Comparison of ENCODE assay signal across 15 mouse cellular contexts in genomic region chr8:46995931-46996664, GRCm38 (mm10). TPM values are rescaled to one million over a fixed set of nuclear protein-coding genes. Genes with fewer than 3 reads are reported as not detected.
"Had no signal": no experiment of that assay in that cellular context is flagged by ENCODE, and none has a peak within 500 bp of the region (broad histone marks: within the 10 kb centered on the region; RNA-seq: fewer than 3 reads in every experiment).

No protein-coding gene starts in this region.

- H3K27me3 ChIP-seq: liver, embryonic 13.5 days; neural tube, embryonic 12.5 days had no signal

- H3K9ac ChIP-seq: liver, embryonic 13.5 days; liver, postnatal 0 days; neural tube, embryonic 12.5 days had no signal

- H3K4me1 ChIP-seq: liver, embryonic 13.5 days; midbrain, embryonic 10.5 days; neural tube, embryonic 12.5 days had no signal

- DNase-seq: kidney, postnatal 10 days; kidney, postnatal 4 days; left cerebral cortex, postnatal 4 days; liver; liver, embryonic 13.5 days; liver, postnatal 0 days; lung, postnatal 36 days; midbrain, embryonic 14.5 days had no signal

- H3K36me3 ChIP-seq: liver, embryonic 13.5 days; midbrain, embryonic 10.5 days; neural tube, embryonic 12.5 days had no signal

- H3K9me3 ChIP-seq: liver, embryonic 13.5 days; midbrain, embryonic 10.5 days; neural tube, embryonic 12.5 days had no signal

- H3K27ac ChIP-seq: layer of hippocampus, adult 2 months; liver, embryonic 13.5 days; midbrain, embryonic 10.5 days; neural tube, embryonic 12.5 days had no signal

- H3K4me2 ChIP-seq: liver, embryonic 13.5 days; neural tube, embryonic 12.5 days had no signal

- H3K4me3 ChIP-seq: layer of hippocampus, adult 2 months; liver, embryonic 13.5 days; midbrain, embryonic 10.5 days; myocyte; neural tube, embryonic 12.5 days had no signal

- ATAC-seq: intestine, postnatal 0 days; liver, postnatal 0 days had no signal

RNA-seq across cellular contexts. Expression of gene Enpp6, which starts 9.4 kb away (rescaled TPM):
- total RNA-seq: megakaryocyte progenitor cell, adult 5-6 weeks; neutrophil, adult 5-6 weeks had no signal
- polyA plus RNA-seq: midbrain, embryonic 14.5 days; myocyte had no signal
